Mouse (Mus musculus) lung, embryonic 14.5 days (tissue): ENCODE measurements around the gene Gtf3c6. TPM values are rescaled to one million over a fixed set of nuclear protein-coding genes. Genes with fewer than 3 reads are reported as not detected.

Experiments used
- ATAC-seq: fragments of 200-750 bp; cut with Nextera tagmentation; 2 replicates; pipeline ENCODE4 v1.8.0; 2017; ENCODE audit warnings: mild to moderate bottlenecking, moderate TSS enrichment, moderate library complexity; ENCODE audit not compliant: insufficient read depth
- DNase-seq: peaks from one replicate; pipeline ENCODE4 v3.0.0-alpha.2; 2015
- H3K27ac ChIP-seq: fragments of 300-500 bp; sonication (generic); 2 replicates; pipeline ENCODE4 v1.5.1; 2014; ENCODE audit warnings: low read depth, mild to moderate bottlenecking, moderate library complexity
- H3K27me3 ChIP-seq: fragments of 300-500 bp; sonication (generic); 2 replicates; pipeline ENCODE4 v1.6.1; 2014; ENCODE audit warnings: low read length, control low read depth; ENCODE audit not compliant: insufficient read depth
- H3K36me3 ChIP-seq: fragments of 300-500 bp; sonication (generic); 2 replicates; pipeline ENCODE4 v1.6.1; 2014; ENCODE audit warnings: control low read depth; ENCODE audit not compliant: insufficient read depth
- H3K4me1 ChIP-seq: fragments of 300-500 bp; sonication (generic); 2 replicates; pipeline ENCODE4 v1.6.1; 2014; ENCODE audit warnings: antibody characterized with exemption, control low read depth; ENCODE audit not compliant: insufficient read depth
- H3K4me2 ChIP-seq: fragments of 300-500 bp; sonication (generic); 2 replicates; pipeline ENCODE4 v1.6.1; 2014; ENCODE audit warnings: mild to moderate bottlenecking
- H3K4me3 ChIP-seq: fragments of 300-500 bp; sonication (generic); 2 replicates; pipeline ENCODE4 v1.5.1; 2014; ENCODE audit warnings: low read depth, low read length
- H3K9ac ChIP-seq: fragments of 300-500 bp; sonication (generic); 2 replicates; pipeline ENCODE4 v1.6.1; 2014
- H3K9me3 ChIP-seq: fragments of 300-500 bp; sonication (generic); 2 replicates; pipeline ENCODE4 v1.6.1; 2016; ENCODE audit warnings: low read depth, low read length, control low read depth
- CTCF ChIP-seq: IDR thresholded peaks from 2 replicates; pipeline ENCODE4 v1.5.1; 2016; ENCODE audit warnings: antibody characterized with exemption, low read depth
- WGBS: fragments of 180-500 bp; shearing (Covaris S2); extraction: QIAGEN DNeasy Blood & Tissue Kit; methylation state at CpG from one replicate; pipeline ENCODE4 v1.1.7; 2014; 5-methylcytosine and 5-hydroxymethylcytosine counted together
- polyA plus RNA-seq: library from polyadenylated mRNA; unstranded; fragments of >200 nt; fragmentation: Nextera tagmentation; extraction: Ambion mirVana; gene quantifications from 2 replicates; pipeline ENCODE4 v1.2.1, GENCODE M21; 2014

The Gtf3c6 gene
- polyA plus RNA-seq, 1 experiment from 2014 or later: 112 TPM

DNA sequence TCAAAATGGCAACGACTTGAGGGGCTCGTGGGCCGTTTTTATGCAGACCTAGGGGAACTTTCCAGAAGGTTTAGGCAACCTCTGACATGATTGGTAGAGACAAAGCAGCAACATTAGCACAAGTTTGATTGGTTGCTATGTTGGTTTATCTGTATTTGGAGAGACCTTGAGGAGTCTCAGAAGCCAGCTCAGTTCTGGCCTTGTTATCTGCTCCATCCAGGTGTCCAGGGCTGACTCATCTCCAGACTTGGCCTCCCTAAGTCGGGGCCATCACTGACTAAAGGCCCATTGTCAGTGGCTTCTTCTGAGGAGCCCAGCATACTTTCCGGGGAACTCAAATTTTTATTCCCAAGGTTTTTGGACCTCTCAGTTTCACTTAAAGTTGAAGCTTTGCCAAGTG, 16.0 kb upstream of the Gtf3c6 start:
- Histone ChIP-seq H3K36me3 (no peaks in the 10 kb centered on the region), H3K4me1 (no peaks in the 10 kb centered on the region), H3K4me3 (no peak overlapping the region), H3K4me2 (no peak overlapping the region), H3K9me3 (no peaks in the 10 kb centered on the region), H3K9ac (no peak overlapping the region), H3K27me3 (no peaks in the 10 kb centered on the region), H3K27ac (no peak overlapping the region)
- ATAC-seq: no peak; the same call in 1 of the 2 replicates
- 69% methylated on average over 5 of the region's 5 CpGs for WGBS
- no peak for DNase-seq
- no peak for TF ChIP-seq CTCF

DNA sequence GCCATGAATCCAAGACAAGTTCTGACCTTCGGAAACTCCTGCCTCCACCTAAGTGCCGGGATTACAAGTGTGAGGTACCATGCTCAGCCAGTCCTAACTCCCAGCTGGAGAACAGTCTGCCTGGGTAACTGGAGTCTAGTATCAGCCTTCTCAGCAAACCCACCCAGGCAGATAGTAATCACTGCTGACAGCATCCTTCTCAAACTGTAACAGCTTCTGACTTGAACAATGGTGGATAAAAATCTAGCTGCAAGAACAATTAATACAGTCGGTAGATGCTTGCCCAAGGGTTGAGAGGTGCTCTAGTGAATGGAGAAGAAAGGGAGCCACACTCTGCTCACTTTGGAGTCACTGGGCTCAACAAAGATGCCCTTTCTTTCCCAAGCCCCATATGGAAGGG, 13.3 kb upstream of the Gtf3c6 start:
- TF ChIP-seq CTCF: no peak
- Histone ChIP-seq H3K27ac (no peak overlapping the region), H3K4me1 (no peaks in the 10 kb centered on the region), H3K9me3 (no peaks in the 10 kb centered on the region), H3K4me2 (no peak overlapping the region), H3K9ac (no peak overlapping the region), H3K27me3 (no peaks in the 10 kb centered on the region), H3K36me3 (no peaks in the 10 kb centered on the region), H3K4me3 (no peak overlapping the region)
- WGBS: 85% methylated on average over 3 of the region's 3 CpGs
- DNase-seq (no peak), ATAC-seq (no peak)

DNA sequence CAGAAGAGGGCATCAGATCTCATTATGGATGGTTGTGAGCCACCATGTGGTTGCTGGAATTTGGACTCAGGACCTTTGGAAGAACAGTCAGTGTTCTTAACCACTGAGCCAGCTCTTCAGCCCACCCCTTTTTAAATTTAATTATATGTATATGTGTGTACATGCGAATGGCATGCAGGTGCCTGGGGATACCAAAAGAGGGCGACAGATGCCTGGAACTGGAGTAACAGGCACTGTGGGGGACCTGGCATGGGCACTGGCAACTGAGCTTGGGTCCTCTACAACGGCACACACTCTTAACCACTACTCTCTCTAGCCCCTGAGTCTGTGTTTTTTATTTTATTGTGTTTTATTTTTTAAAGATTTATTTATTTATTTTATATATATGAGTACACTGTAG, 7.0 kb upstream of the Gtf3c6 start:
- ATAC-seq (no peak), DNase-seq (no peak)
- no peak for TF ChIP-seq CTCF
- Histone ChIP-seq H3K36me3 (no peaks in the 10 kb centered on the region), H3K4me3 (no peak overlapping the region), H3K4me2 (no peak overlapping the region), H3K27me3 (no peaks in the 10 kb centered on the region), H3K27ac (no peak overlapping the region), H3K4me1 (no peaks in the 10 kb centered on the region), H3K9me3 (no peaks in the 10 kb centered on the region), H3K9ac (no peak overlapping the region)
- WGBS: 82% methylated on average over 3 of the region's 3 CpGs

DNA sequence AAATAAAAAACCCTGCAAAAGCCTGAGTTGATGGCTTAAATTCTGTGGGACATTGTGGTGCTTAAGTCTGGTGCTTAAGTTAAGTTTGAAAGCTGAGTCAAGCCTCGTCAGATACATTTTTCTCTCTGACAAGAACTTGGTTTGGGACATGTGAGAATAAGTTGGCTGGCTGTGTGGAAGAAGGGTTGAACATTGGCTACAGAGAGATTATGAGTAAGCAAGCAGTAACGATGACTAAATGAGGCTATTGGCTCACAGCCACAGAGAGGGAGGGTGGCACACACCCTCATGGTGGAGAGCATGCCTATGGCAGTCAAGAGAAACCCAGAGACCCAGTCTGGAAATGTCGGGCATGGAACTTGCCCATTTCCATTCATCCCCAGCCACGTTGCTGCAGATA, 5.8 kb upstream of the Gtf3c6 start:
- no peak for DNase-seq
- Histone ChIP-seq H3K27me3 (no peaks in the 10 kb centered on the region), H3K4me1 (no peaks in the 10 kb centered on the region), H3K36me3 (no peaks in the 10 kb centered on the region), H3K4me3 (no peak overlapping the region), H3K9ac (no peak overlapping the region), H3K27ac (no peak overlapping the region), H3K4me2 (no peak overlapping the region), H3K9me3 (no peaks in the 10 kb centered on the region)
- no peak for ATAC-seq
- 76% methylated on average over 4 of the region's 4 CpGs for whole genome bisulfite sequencing
- TF ChIP-seq CTCF: no peak

GRCm38 (mm10) chr10:40262200-40262599, 4.3 kb upstream of the Gtf3c6 start:
- Histone ChIP-seq H3K4me3 (no peak overlapping the region), H3K4me2 (no peak overlapping the region), H3K36me3 (no peaks in the 10 kb centered on the region), H3K27ac (no peak overlapping the region), H3K4me1 (no peaks in the 10 kb centered on the region), H3K9ac (no peak overlapping the region), H3K9me3 (no peaks in the 10 kb centered on the region), H3K27me3 (no peaks in the 10 kb centered on the region)
- DNase-seq (no peak), ATAC-seq (no peak)
- TF ChIP-seq CTCF: no peak
- WGBS: 77% methylated on average over 6 of the region's 6 CpGs

- WGBS: 46% methylated on average over 5 of the region's 5 CpGs
- DNase-seq: no peak
- no peak overlapping the region for H3K27ac ChIP-seq
- H3K27me3 ChIP-seq: no peaks in the 10 kb centered on the region
- H3K36me3 ChIP-seq: no peaks in the 10 kb centered on the region
- ATAC-seq: no peak
- TF ChIP-seq CTCF: no peak
- H3K9ac ChIP-seq: no peak overlapping the region
- H3K4me3 ChIP-seq: no peak overlapping the region
- no peaks in the 10 kb centered on the region for H3K9me3 ChIP-seq
- H3K4me2 ChIP-seq: no peak overlapping the region
- no peaks in the 10 kb centered on the region for H3K4me1 ChIP-seq
These were observed 2.4 kb upstream of the Gtf3c6 start for GRCm38 (mm10) chr10:40260305-40260704.

DNA sequence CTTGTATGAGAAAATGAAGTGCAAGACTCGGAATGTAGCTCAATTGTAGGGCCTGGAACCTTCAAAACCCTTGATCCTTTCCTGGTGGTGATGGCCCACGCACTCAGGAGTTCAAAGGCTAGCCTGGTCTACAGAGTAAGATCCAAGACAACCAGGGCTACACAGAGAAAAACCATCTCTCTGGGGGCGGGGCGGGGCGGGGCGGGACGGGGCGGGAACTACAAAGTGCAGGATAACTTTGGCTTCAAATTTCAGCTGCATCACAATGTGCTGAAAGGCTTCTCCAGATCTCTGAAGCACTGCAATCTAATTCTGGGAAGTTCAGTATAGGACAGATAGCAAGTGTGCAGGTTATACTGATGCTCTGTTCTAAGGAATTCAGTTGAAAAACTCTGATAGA, 1.6 kb upstream of the Gtf3c6 start:
- Histone ChIP-seq H3K9ac (no peak overlapping the region), H3K9me3 (no peaks in the 10 kb centered on the region), H3K27me3 (no peaks in the 10 kb centered on the region), H3K27ac (peak overlapping the region; percentile 98; the same call in 1 of the 2 replicates), H3K4me2 (no peak overlapping the region), H3K4me3 (no peak overlapping the region), H3K36me3 (no peaks in the 10 kb centered on the region), H3K4me1 (no peaks in the 10 kb centered on the region)
- 12% methylated on average over 8 of the region's 8 CpGs for whole genome bisulfite sequencing
- TF ChIP-seq CTCF: no peak
- DNase-seq: peak; percentile 19
- ATAC-seq: no peak

DNA sequence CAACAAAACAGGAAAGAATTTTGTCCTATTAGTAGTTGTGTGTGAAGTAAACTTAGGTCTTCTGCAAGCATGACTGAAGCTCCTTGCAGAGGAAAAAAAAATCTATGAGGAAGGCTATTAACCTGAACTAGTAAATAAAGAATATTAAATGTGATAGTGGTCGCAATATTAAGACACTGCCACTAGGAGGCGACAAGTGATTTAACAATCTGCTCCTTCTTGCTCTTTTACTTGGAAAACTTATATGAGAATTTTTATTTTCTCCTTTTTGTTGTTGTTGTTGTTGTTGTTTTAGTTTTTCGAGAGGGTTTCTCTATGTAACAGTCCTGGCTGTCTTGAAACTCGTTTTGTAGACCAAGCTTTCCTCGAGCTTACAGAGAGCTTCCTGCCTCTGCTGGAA, 1.1 kb upstream of the Gtf3c6 start:
- WGBS: 4% methylated on average over 5 of the region's 5 CpGs
- no peaks in the 10 kb centered on the region for H3K27me3 ChIP-seq
- no peak overlapping the region for H3K9ac ChIP-seq
- H3K4me2 ChIP-seq: peak overlapping the region; percentile 91
- H3K4me3 ChIP-seq: no peak overlapping the region
- H3K4me1 ChIP-seq: no peaks in the 10 kb centered on the region
- no peaks in the 10 kb centered on the region for H3K9me3 ChIP-seq
- peak; percentile 72 for TF ChIP-seq CTCF
- H3K36me3 ChIP-seq: 0 out of 2 replicates have a peak, but pooled peaks cover 5% of the 10 kb centered on the region
- DNase-seq: peak; percentile 82
- no peak for ATAC-seq
- H3K27ac ChIP-seq: peak overlapping the region; percentile 98
